8 mouse cellular contexts compared by ENCODE assay signal in the genomic region with DNA sequence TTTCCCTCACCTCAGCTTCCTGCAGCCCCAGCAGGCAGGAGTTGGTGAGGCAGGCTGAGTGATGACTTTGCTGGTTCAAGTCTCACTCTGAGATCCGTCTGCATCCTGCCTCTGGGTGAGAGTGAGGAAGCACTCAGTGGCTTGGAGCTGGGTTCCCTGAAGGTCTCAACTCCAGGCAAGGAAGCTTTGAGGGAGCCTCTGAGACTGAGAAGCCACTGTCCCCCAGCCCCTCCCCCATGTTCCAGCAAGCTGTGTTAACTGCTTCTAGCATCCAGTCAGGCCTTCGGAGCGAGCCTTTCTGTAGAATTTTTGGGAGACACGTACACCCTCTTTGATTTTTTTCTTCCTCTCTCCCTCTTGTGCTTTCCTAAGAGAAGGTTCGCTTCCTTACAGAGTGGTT. TPM values are rescaled to one million over a fixed set of nuclear protein-coding genes. Genes with fewer than 3 reads are reported as not detected.
DNase-seq lines count a peak whose midpoint lies in the region; ATAC-seq and TF ChIP-seq lines count a peak whose summit lies in the region.

No protein-coding gene starts in this region.

- no peak for ATAC-seq in kidney, embryonic 14.5 days (ENCODE audit: low FRiP score, low TSS enrichment)
- no peak for ATAC-seq in forebrain, embryonic 13.5 days
- no peak for ATAC-seq in intestine, postnatal 0 days
- no peak for ATAC-seq in neural tube, embryonic 14.5 days (ENCODE audit: low read depth)

- H3K36me3 ChIP-seq in kidney, embryonic 14.5 days (ENCODE audit: control insufficient read depth, insufficient read depth, low read length): no peaks in the 10 kb centered on the region
- H3K36me3 ChIP-seq in kidney, adult 2 months (ENCODE audit: control insufficient read depth, insufficient read depth, low read length): no peaks in the 10 kb centered on the region
- H3K36me3 ChIP-seq in forebrain, embryonic 13.5 days (ENCODE audit: poor library complexity, severe bottlenecking): no peaks in the 10 kb centered on the region
- no peaks in the 10 kb centered on the region for H3K36me3 ChIP-seq in intestine, postnatal 0 days (ENCODE audit: control insufficient read depth, insufficient read depth)
- no peaks in the 10 kb centered on the region for H3K36me3 ChIP-seq in neural tube, embryonic 14.5 days (ENCODE audit: control insufficient read depth, insufficient read depth, low read length)

- DNase-seq in kidney, adult 2 months: no peak
- DNase-seq in c-Kit-positive CD71-positive TER-119-positive erythroid progenitor cells, embryonic 14.5 days (ENCODE audit: low spot score): no peak
- no peak for DNase-seq in retina, embryonic 14.5 days (ENCODE audit: low spot score)
- no peak for DNase-seq in cerebellum, postnatal 36 days

- peak overlapping the region; percentile 48; the same call in 1 of the 2 replicates for H3K4me3 ChIP-seq in kidney, embryonic 14.5 days (ENCODE audit: low read length)
- no peak overlapping the region for H3K4me3 ChIP-seq in kidney, adult 2 months (ENCODE audit: insufficient read depth, low read depth, low read length)
- H3K4me3 ChIP-seq in forebrain, embryonic 13.5 days: 0 out of 2 replicates have a peak overlapping the region, but pooled peaks have one; percentile 35
- peak overlapping the region; percentile 51; the same call in 1 of the 2 replicates for H3K4me3 ChIP-seq in intestine, postnatal 0 days (ENCODE audit: low read depth, low read length)
- H3K4me3 ChIP-seq in neural tube, embryonic 14.5 days (ENCODE audit: low read depth, low read length): peak overlapping the region; percentile 25; the same call in 1 of the 2 replicates

- no peaks in the 10 kb centered on the region for H3K9me3 ChIP-seq in kidney, embryonic 14.5 days (ENCODE audit: control insufficient read depth, low read length)
- H3K9me3 ChIP-seq in forebrain, embryonic 13.5 days (replicated peaks): no peaks in the 10 kb centered on the region
- no peaks in the 10 kb centered on the region for H3K9me3 ChIP-seq in intestine, postnatal 0 days (ENCODE audit: control insufficient read depth)
- no peaks in the 10 kb centered on the region for H3K9me3 ChIP-seq in neural tube, embryonic 14.5 days (ENCODE audit: control insufficient read depth, low read length)

- H3K9ac ChIP-seq in kidney, embryonic 14.5 days (ENCODE audit: low read depth, low read length): no peak overlapping the region
- H3K9ac ChIP-seq in forebrain, embryonic 13.5 days: no peak overlapping the region
- H3K9ac ChIP-seq in intestine, postnatal 0 days (ENCODE audit: low read depth, low read length): 0 out of 2 replicates have a peak overlapping the region, but pooled peaks have one; percentile 1
- H3K9ac ChIP-seq in neural tube, embryonic 14.5 days (replicated peaks; ENCODE audit: low read depth, low read length): no peak overlapping the region

- H3K27me3 ChIP-seq in kidney, embryonic 14.5 days (ENCODE audit: control insufficient read depth, insufficient read depth, low read length): peaks cover 97% of the 10 kb centered on the region
- peaks cover 8% of the 10 kb centered on the region for H3K27me3 ChIP-seq in kidney, adult 2 months (replicated peaks; ENCODE audit: control insufficient read depth, insufficient read depth, low read length)
- H3K27me3 ChIP-seq in forebrain, embryonic 13.5 days: peaks cover 96% of the 10 kb centered on the region
- peaks cover 79% of the 10 kb centered on the region for H3K27me3 ChIP-seq in intestine, postnatal 0 days (replicated peaks; ENCODE audit: control insufficient read depth, insufficient read depth, low read length)
- peaks cover 69% of the 10 kb centered on the region for H3K27me3 ChIP-seq in neural tube, embryonic 14.5 days (ENCODE audit: control insufficient read depth, insufficient read depth, low read length)

- peaks cover 43% of the 10 kb centered on the region for H3K4me1 ChIP-seq in kidney, embryonic 14.5 days (ENCODE audit: control insufficient read depth, insufficient read depth, low read length)
- no peaks in the 10 kb centered on the region for H3K4me1 ChIP-seq in kidney, adult 2 months (ENCODE audit: control insufficient read depth, insufficient read depth, low read length)
- H3K4me1 ChIP-seq in forebrain, embryonic 13.5 days: peaks cover 48% of the 10 kb centered on the region
- peaks cover 18% of the 10 kb centered on the region for H3K4me1 ChIP-seq in intestine, postnatal 0 days (replicated peaks; ENCODE audit: control insufficient read depth, insufficient read depth, low read length)
- H3K4me1 ChIP-seq in neural tube, embryonic 14.5 days (ENCODE audit: control insufficient read depth, insufficient read depth, low read length): peaks cover 38% of the 10 kb centered on the region

- H3K4me2 ChIP-seq in kidney, embryonic 14.5 days (replicated peaks; ENCODE audit: low read depth, low read length): peak overlapping the region; percentile 57; the same call in 1 of the 2 replicates
- peak overlapping the region; percentile 87 for H3K4me2 ChIP-seq in forebrain, embryonic 13.5 days
- peak overlapping the region; percentile 67 for H3K4me2 ChIP-seq in intestine, postnatal 0 days (replicated peaks; ENCODE audit: low read depth)
- peak overlapping the region; percentile 37; the same call in 1 of the 2 replicates for H3K4me2 ChIP-seq in neural tube, embryonic 14.5 days (ENCODE audit: low read depth, low read length)

- TF ChIP-seq POLR2A in kidney, adult 2 months (IDR thresholded peaks at IDR 0.05; ENCODE audit: low read depth, low read length): no peak

- no peak for TF ChIP-seq CTCF in kidney, adult 2 months (conservative IDR thresholded peaks at IDR 0.05; ENCODE audit: insufficient read depth, insufficient read length, low read depth, low read length)
- no peak for TF ChIP-seq CTCF in intestine, postnatal 0 days (IDR thresholded peaks at IDR 0.05; ENCODE audit: low read depth)

- no peak overlapping the region for H3K27ac ChIP-seq in kidney, embryonic 14.5 days (ENCODE audit: low read depth, low read length)
- H3K27ac ChIP-seq in kidney, adult 2 months (ENCODE audit: insufficient read depth, low read depth, low read length): no peak overlapping the region
- H3K27ac ChIP-seq in forebrain, embryonic 13.5 days: no peak overlapping the region
- H3K27ac ChIP-seq in intestine, postnatal 0 days (ENCODE audit: low read depth, low read length): no peak overlapping the region
- no peak overlapping the region for H3K27ac ChIP-seq in neural tube, embryonic 14.5 days (ENCODE audit: low read depth, low read length)

- 27% methylated on average over 5 of the region's 5 CpGs for WGBS in kidney, embryonic 14.5 days
- WGBS in kidney, adult 2 months: 63% methylated on average over 5 of the region's 5 CpGs
- 9% methylated on average over 5 of the region's 5 CpGs for WGBS in forebrain, embryonic 13.5 days
- WGBS in intestine, postnatal 0 days: 59% methylated on average over 5 of the region's 5 CpGs
- WGBS in neural tube, embryonic 14.5 days: 9% methylated on average over 5 of the region's 5 CpGs

RNA-seq across cellular contexts. Expression of a gene that starts 10.9 kb away (rescaled TPM):
- 4.4 and 6.7 TPM in 2 replicates for polyA plus RNA-seq in kidney, embryonic 14.5 days (2014; fragmentation: Nextera tagmentation; extraction: Ambion mirVana)
- 0.60 and 2.0 TPM in 2 replicates for polyA plus RNA-seq in kidney, adult 2 months (2012; rRNA removed)
- 0.63 and 2.9 TPM in 2 replicates for polyA plus RNA-seq in forebrain, embryonic 13.5 days (2015; fragmentation: Nextera tagmentation; extraction: Ambion mirVana)
- 0.46 and 0.50 TPM in 2 replicates for polyA plus RNA-seq in intestine, postnatal 0 days (2015; fragmentation: Nextera tagmentation; extraction: Ambion mirVana)
- polyA plus RNA-seq in neural tube, embryonic 14.5 days (2014; fragmentation: Nextera tagmentation; extraction: Ambion mirVana): 8.2 and 11.8 TPM in 2 replicates

Comparison
In these comparisons a context has a peak if more than half of its experiments do, and no peak if none do; other contexts are left out.
1. H3K4me2 ChIP-seq: peak in every context shown above with its lines; median percentile 87 in forebrain, embryonic 13.5 days; 67 in intestine, postnatal 0 days; 57 in kidney, embryonic 14.5 days; 37 in neural tube, embryonic 14.5 days.